ENCODE assay signal across 10 mouse cellular contexts in genomic region chr4:148377368-148377767, GRCm38 (mm10).
DNase-seq lines count a peak whose midpoint lies in the region; ATAC-seq and TF ChIP-seq lines count a peak whose summit lies in the region.
"Had no signal": no experiment of that assay in that cellular context is flagged by ENCODE, and none has a peak within 500 bp of the region (broad histone marks: within the 10 kb centered on the region; RNA-seq: fewer than 3 reads in every experiment).

No protein-coding gene starts in this region.

- DNase-seq in kidney, postnatal 0 days (ENCODE audit: low spot score) = peak; percentile 16
- DNase-seq in kidney, postnatal 10 days = no peak
- peak; percentile 77 for DNase-seq in adrenal gland, postnatal 14 days
- no peak for DNase-seq in midbrain, embryonic 14.5 days
- DNase-seq in cerebellum, postnatal 25 days = no peak
- DNase-seq in gastrocnemius, adult 8-10 months (ENCODE audit: low spot score in 2 of 2) = no peak
- no peak for DNase-seq in cerebellum, adult 2 months
- DNase-seq: lung, postnatal 36 days had no signal

- 0 out of 2 replicates have a peak, but pooled peaks have one; percentile 23 for ATAC-seq in kidney, postnatal 0 days (replicated peaks; ENCODE audit: low FRiP score, low read depth)
- ATAC-seq in forebrain, embryonic 13.5 days = peak; percentile 51
- ATAC-seq in midbrain, embryonic 14.5 days (ENCODE audit: low FRiP score, low TSS enrichment) = 0 out of 2 replicates have a peak, but pooled peaks have one; percentile 47

- H3K4me1 ChIP-seq in kidney, postnatal 0 days (replicated peaks; ENCODE audit: insufficient read depth, low read length) = no peaks in the 10 kb centered on the region
- peaks cover 45% of the 10 kb centered on the region for H3K4me1 ChIP-seq in forebrain, embryonic 13.5 days
- peaks cover 14% of the 10 kb centered on the region for H3K4me1 ChIP-seq in midbrain, embryonic 14.5 days (ENCODE audit: control insufficient read depth, insufficient read depth, low read length)
- H3K4me1 ChIP-seq in cerebellum, adult 2 months (ENCODE audit: control insufficient read depth, insufficient read depth, low read length) = peaks cover 4% of the 10 kb centered on the region; the same call in 1 of the 2 replicates

- no peaks in the 10 kb centered on the region for H3K9me3 ChIP-seq in kidney, postnatal 0 days (replicated peaks; ENCODE audit: low read length)
- H3K9me3 ChIP-seq in forebrain, embryonic 13.5 days (replicated peaks) = no peaks in the 10 kb centered on the region
- H3K9me3 ChIP-seq in midbrain, embryonic 14.5 days (ENCODE audit: control insufficient read depth, low read length) = no peaks in the 10 kb centered on the region

- H3K27ac ChIP-seq in kidney, postnatal 0 days = no peak overlapping the region
- no peak overlapping the region for H3K27ac ChIP-seq in forebrain, embryonic 13.5 days
- H3K27ac ChIP-seq in midbrain, embryonic 14.5 days (replicated peaks; ENCODE audit: low read depth, low read length) = no peak overlapping the region; the same call in 1 of the 2 replicates
- no peak overlapping the region for H3K27ac ChIP-seq in cerebellum, adult 2 months (ENCODE audit: insufficient read depth, low read length)

- H3K4me3 ChIP-seq in kidney, postnatal 0 days (replicated peaks; ENCODE audit: low read depth, low read length) = no peak overlapping the region
- no peak overlapping the region for H3K4me3 ChIP-seq in forebrain, embryonic 13.5 days
- H3K4me3 ChIP-seq in midbrain, embryonic 14.5 days (replicated peaks; ENCODE audit: low read depth, low read length) = no peak overlapping the region
- H3K4me3 ChIP-seq in cerebellum, adult 2 months (replicated peaks; ENCODE audit: insufficient read depth, low read depth, low read length) = no peak overlapping the region
- H3K4me3 ChIP-seq: erythroblast, embryonic 14.5 days had no signal

- H3K36me3 ChIP-seq in kidney, postnatal 0 days (ENCODE audit: insufficient read depth, low read length) = no peaks in the 10 kb centered on the region
- no peaks in the 10 kb centered on the region for H3K36me3 ChIP-seq in forebrain, embryonic 13.5 days (ENCODE audit: poor library complexity, severe bottlenecking)
- H3K36me3 ChIP-seq in midbrain, embryonic 14.5 days (ENCODE audit: control insufficient read depth, insufficient read depth, low read length) = no peaks in the 10 kb centered on the region

- no peak overlapping the region for H3K4me2 ChIP-seq in kidney, postnatal 0 days (ENCODE audit: low read length)
- no peak overlapping the region for H3K4me2 ChIP-seq in forebrain, embryonic 13.5 days
- H3K4me2 ChIP-seq in midbrain, embryonic 14.5 days (ENCODE audit: low read length) = no peak overlapping the region

- no peak for TF ChIP-seq POLR2A in cerebellum, adult 2 months (IDR thresholded peaks at IDR 0.05; ENCODE audit: borderline replicate concordance, insufficient read depth, low read length)

- TF ChIP-seq CTCF in kidney, postnatal 0 days (IDR thresholded peaks at IDR 0.05; ENCODE audit: low read depth) = no peak
- no peak for TF ChIP-seq CTCF in cerebellum, adult 2 months (IDR thresholded peaks at IDR 0.05; ENCODE audit: borderline replicate concordance, insufficient read depth, low read depth, low read length)

- WGBS in kidney, postnatal 0 days = 33% methylated on average over 8 of the region's 8 CpGs
- WGBS in forebrain, embryonic 13.5 days = 36% methylated on average over 8 of the region's 8 CpGs
- WGBS in midbrain, embryonic 14.5 days = 33% methylated on average over 8 of the region's 8 CpGs
- 78% methylated on average over 8 of the region's 8 CpGs for WGBS in cerebellum, adult 2 months

- no peak overlapping the region for H3K9ac ChIP-seq in kidney, postnatal 0 days (ENCODE audit: low read depth, low read length)
- peak overlapping the region; percentile 26; the same call in 1 of the 2 replicates for H3K9ac ChIP-seq in forebrain, embryonic 13.5 days
- H3K9ac ChIP-seq in midbrain, embryonic 14.5 days (replicated peaks; ENCODE audit: low read length) = no peak overlapping the region

- H3K27me3 ChIP-seq in kidney, postnatal 0 days (ENCODE audit: insufficient read depth, low read length) = no peaks in the 10 kb centered on the region
- H3K27me3 ChIP-seq in forebrain, embryonic 13.5 days = no peaks in the 10 kb centered on the region
- H3K27me3 ChIP-seq in midbrain, embryonic 14.5 days (ENCODE audit: control insufficient read depth, insufficient read depth, low read length) = no peaks in the 10 kb centered on the region
- H3K27me3 ChIP-seq in cerebellum, adult 2 months (ENCODE audit: control insufficient read depth, insufficient read depth, low read length) = no peaks in the 10 kb centered on the region

Comparison
In these comparisons a context has a peak if more than half of its experiments do, and no peak if none do; other contexts are left out.
1. DNase-seq: peak in kidney, postnatal 0 days (single experiment) and adrenal gland, postnatal 14 days (single experiment); none in kidney, postnatal 10 days (single experiment), midbrain, embryonic 14.5 days (single experiment), cerebellum, postnatal 25 days (0 of 2), gastrocnemius, adult 8-10 months (0 of 2) and cerebellum, adult 2 months (0 of 2).
2. Peak in every context shown above with its lines, with median percentiles within 50 percentile points of each other: ATAC-seq.